Mouse (Mus musculus) C2C12 (cell line): ENCODE measurements around the gene Golga7b. TPM values are rescaled to one million over a fixed set of nuclear protein-coding genes. Genes with fewer than 3 reads are reported as not detected.

ENCODE experiments used
- H3K27me3 ChIP-seq: one replicate; pipeline ENCODE4 v1.6.1; 2011; ENCODE audit not compliant: control insufficient read depth, insufficient read depth, insufficient read length
- H3K36me3 ChIP-seq: one replicate; pipeline ENCODE4 v1.6.1; 2011; ENCODE audit not compliant: control insufficient read depth, insufficient read depth
- H3K4me3 ChIP-seq: one replicate; pipeline ENCODE4 v1.5.1; 2011; ENCODE audit warnings: mild to moderate bottlenecking, control low read depth; ENCODE audit not compliant: poor library complexity, insufficient read depth, severe bottlenecking
- H3K79me2 ChIP-seq: one replicate; pipeline ENCODE4 v1.6.1; 2011; ENCODE audit not compliant: control insufficient read depth, insufficient read depth
- H3K79me3 ChIP-seq: one replicate; pipeline ENCODE4 v1.6.1; 2011; ENCODE audit warnings: low read depth, control low read depth
- H3ac ChIP-seq: one replicate; pipeline ENCODE3; 2011; ENCODE audit warnings: low read depth; ENCODE audit not compliant: control insufficient read depth, insufficient read length
- CEBPB ChIP-seq: IDR thresholded peaks from one replicate; pipeline ENCODE4 v1.6.1; 2011; ENCODE audit warnings: low read depth, mild to moderate bottlenecking, control low read depth, moderate library complexity
- CTCF ChIP-seq: IDR thresholded peaks from one replicate; pipeline ENCODE4 v1.5.1; 2011; ENCODE audit not compliant: control insufficient read depth, insufficient read depth, insufficient read length
- FOSL1 ChIP-seq: IDR thresholded peaks from one replicate; pipeline ENCODE4 v1.8.0; 2011; ENCODE audit warnings: mild to moderate bottlenecking, low read length; ENCODE audit not compliant: poor library complexity, insufficient read depth, severe bottlenecking
- MAX ChIP-seq: IDR thresholded peaks from one replicate; pipeline ENCODE4 v1.6.1; 2011; ENCODE audit warnings: mild to moderate bottlenecking, control low read depth
- MYOD1 ChIP-seq: IDR thresholded peaks from one replicate; pipeline ENCODE4 v1.6.1; 2011; ENCODE audit warnings: low read depth; ENCODE audit not compliant: control insufficient read depth, insufficient read length
- MYOG ChIP-seq: IDR thresholded peaks from one replicate; pipeline ENCODE4 v1.6.1; 2011; ENCODE audit not compliant: control insufficient read depth, insufficient read length; ENCODE audit errors: extremely low read depth
- USF1 ChIP-seq: IDR thresholded peaks from one replicate; pipeline ENCODE4 v1.6.1; 2011; ENCODE audit warnings: low read depth, mild to moderate bottlenecking, control low read depth, moderate library complexity
- polyA plus RNA-seq: library from polyadenylated mRNA; unstranded; fragments of >200 nt; fragmentation: generic; extraction: Trizol; gene quantifications from one replicate; pipeline ENCODE4 v1.2.1, GENCODE M21; 2012; ENCODE audit warnings: missing spikeins

Gene Golga7b
- polyA plus RNA-seq, 1 experiment = 0.04 TPM

DNA sequence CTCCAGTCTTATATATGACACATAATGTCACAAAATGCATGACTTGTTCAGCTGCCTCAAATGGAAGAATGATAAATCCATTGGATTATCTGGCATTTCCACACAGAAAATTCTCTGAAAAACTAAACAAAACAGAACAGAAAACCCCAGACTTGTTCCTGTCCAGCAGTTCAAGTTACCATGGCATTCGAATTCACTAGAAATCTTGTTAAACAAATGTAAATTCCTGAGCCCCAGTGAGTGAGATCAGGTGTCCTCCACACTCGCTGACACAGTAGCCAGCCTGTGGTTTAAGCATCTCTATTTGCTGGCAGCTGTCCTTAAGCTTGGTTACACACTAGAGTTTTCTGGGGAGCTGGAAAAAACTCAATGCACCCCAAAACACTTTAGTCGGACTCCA lies 16.1 kb downstream of the Golga7b start:
- no peak for TF ChIP-seq USF1
- H3K79me3 ChIP-seq = no peaks in the 10 kb centered on the region
- no peaks in the 10 kb centered on the region for H3K27me3 ChIP-seq
- H3ac ChIP-seq = no peak overlapping the region
- no peak overlapping the region for H3K4me3 ChIP-seq
- no peaks in the 10 kb centered on the region for H3K36me3 ChIP-seq
- no peaks in the 10 kb centered on the region for H3K79me2 ChIP-seq

DNA sequence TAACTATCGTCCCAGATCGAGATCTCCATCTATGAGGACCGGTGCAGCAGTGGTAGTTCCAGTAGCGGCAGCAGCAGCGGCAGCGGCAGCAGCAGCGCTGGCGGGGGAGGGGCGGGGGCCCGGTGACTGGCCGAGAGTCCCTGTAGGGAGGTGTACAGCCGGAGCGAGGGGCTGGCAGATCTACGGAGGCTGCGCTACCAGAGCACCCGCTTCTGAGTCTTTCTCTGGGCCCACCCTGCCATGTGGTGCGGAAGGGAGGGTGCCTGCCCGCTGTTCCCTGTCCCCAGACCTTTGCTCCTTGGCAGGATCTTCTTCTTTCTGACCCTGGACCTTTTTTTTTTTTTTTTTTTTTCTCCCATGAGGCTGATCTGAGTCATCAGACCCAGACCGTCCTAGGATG lies 21.0 kb downstream of the Golga7b start:
- Histone ChIP-seq H3K36me3 (no peaks in the 10 kb centered on the region), H3ac (peak overlapping the region; percentile 57), H3K79me2 (no peaks in the 10 kb centered on the region), H3K79me3 (no peaks in the 10 kb centered on the region), H3K4me3 (no peak overlapping the region), H3K27me3 (peaks cover 3% of the 10 kb centered on the region)
- TF ChIP-seq FOSL1 (peak; percentile 31), MYOD1 (no peak)

DNA sequence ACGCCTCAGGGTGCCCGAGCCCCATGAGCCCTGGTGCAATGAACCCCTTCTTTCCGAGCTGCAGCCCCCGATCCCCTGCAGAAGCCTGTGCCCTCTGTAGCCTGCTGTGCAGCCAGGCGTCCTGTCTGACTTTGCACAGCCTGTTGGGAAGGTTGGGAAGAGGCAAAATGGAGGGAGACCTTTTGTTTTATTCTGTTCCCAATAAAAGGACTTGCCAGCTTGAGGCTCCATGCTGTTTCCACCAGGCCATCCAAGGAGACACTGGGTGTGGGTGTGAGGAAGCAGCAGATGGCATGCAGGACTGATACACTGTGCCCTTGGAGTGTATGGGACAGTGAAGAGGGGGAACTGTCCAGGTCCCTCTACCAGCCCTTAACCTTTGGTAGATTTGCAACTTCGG lies 22.7 kb downstream of the Golga7b start:
- TF ChIP-seq MYOD1 (no peak), MAX (no peak), CTCF (no peak), FOSL1 (no peak), MYOG (no peak)
- H3K79me3 ChIP-seq = no peaks in the 10 kb centered on the region
- H3K79me2 ChIP-seq = no peaks in the 10 kb centered on the region
- H3K4me3 ChIP-seq = no peak overlapping the region
- no peak overlapping the region for H3ac ChIP-seq
- no peaks in the 10 kb centered on the region for H3K36me3 ChIP-seq
- H3K27me3 ChIP-seq = peaks cover 9% of the 10 kb centered on the region

DNA sequence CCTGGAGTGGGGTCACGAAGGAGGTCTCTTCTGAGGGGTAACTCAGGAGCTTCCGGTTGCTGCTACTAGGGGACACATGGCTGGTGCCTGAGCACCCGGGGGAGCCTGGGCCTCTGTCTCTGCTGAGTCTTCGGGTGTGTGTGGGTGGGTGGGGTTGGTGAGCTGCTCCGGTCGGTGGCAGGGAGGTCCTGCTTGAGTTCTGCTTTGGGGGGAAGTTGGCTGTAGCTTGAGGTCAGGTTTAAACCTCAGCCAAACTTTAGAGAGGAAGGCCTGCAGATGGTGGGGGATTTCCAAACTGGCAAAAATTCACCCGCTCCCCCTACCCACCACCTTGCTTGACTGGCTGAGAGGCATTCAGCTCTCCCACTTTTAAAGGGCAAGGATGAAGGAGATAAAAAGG lies 23.8 kb downstream of the Golga7b start:
- H3K27me3 ChIP-seq = peaks cover 20% of the 10 kb centered on the region
- no peaks in the 10 kb centered on the region for H3K79me3 ChIP-seq
- no peaks in the 10 kb centered on the region for H3K79me2 ChIP-seq
- H3K36me3 ChIP-seq = no peaks in the 10 kb centered on the region
- TF ChIP-seq CTCF (no peak), MAX (no peak), CEBPB (no peak), MYOD1 (no peak), MYOG (no peak)
- no peak overlapping the region for H3ac ChIP-seq
- no peak overlapping the region for H3K4me3 ChIP-seq

DNA sequence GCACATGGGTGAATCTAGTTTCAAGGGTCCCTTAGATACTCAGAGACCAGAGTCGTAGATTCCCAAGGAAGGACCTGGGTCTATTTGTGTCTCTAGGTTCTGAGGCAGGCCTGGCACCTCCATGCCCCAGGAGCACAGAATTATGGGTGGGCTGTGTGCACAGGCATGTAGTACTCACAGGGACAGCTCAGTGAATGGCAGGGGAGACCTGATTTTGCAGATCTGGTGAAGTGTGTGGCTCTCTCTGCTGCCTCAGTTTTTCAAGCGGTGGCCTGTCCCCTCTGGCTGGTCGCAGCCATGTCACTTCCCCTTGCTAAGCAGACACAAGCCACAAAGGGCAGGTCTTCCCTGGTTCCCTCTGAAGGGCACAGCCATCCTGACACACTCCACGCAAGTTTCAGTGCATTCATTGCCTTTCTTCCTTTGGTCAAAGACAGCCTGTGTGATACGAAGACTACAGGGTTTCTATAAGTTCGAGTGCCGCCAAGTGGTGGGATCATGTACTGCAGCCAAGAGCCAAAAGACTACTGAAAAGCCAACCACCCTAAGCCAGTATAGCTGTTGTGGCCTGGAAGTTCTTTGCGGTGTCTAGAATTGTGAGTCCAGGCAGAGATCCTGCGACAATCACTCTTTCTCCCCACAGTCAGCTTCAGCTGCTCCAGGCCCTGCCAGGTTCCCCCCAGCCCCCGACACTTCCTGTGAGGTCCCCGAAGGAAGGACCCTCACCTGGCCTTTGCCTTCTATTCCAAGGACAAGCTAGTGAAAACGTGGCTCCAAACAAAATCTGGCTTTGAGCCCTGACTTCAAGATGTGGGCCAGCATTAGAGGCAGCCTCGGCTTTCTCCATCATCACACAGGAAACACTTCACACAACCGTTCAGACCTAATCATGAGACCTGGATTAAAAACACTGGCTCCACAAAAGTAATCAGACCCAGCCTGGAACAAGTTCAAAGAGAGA lies 24.9 kb downstream of the Golga7b start:
- Histone ChIP-seq H3K36me3 (no peaks in the 10 kb centered on the region), H3ac (no peak overlapping the region), H3K27me3 (peaks cover 31% of the 10 kb centered on the region), H3K4me3 (no peak overlapping the region), H3K79me2 (no peaks in the 10 kb centered on the region), H3K79me3 (no peaks in the 10 kb centered on the region)
- peak; percentile 67 for TF ChIP-seq CTCF
- no peak for TF ChIP-seq FOSL1

DNA sequence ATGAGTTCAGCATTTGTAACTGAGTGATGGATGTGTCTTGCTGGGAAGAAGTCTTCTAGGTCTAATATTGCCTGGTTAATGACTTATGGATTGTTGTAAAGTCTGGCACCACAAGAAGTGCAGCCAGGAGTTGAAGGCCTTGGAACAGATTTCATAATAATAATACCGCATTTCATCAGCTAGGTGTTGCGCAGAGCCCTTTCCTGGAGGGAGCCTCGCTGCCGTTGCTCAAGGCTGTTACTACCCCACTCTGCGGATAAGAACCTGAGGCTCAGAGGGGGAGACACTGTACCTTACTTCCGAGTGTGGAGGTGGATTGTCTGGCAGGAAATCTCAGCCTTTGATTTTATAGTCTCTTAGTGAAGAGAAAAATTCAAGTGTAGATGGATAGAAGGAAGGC lies 29.9 kb downstream of the Golga7b start:
- H3K79me3 ChIP-seq = no peaks in the 10 kb centered on the region
- no peaks in the 10 kb centered on the region for H3K36me3 ChIP-seq
- H3K4me3 ChIP-seq = no peak overlapping the region
- no peak overlapping the region for H3ac ChIP-seq
- no peaks in the 10 kb centered on the region for H3K79me2 ChIP-seq
- peaks cover 75% of the 10 kb centered on the region for H3K27me3 ChIP-seq
- no peak for TF ChIP-seq MAX
- TF ChIP-seq FOSL1 = no peak
- TF ChIP-seq MYOG = no peak
- TF ChIP-seq USF1 = no peak
- no peak for TF ChIP-seq CTCF
- no peak for TF ChIP-seq MYOD1
- no peak for TF ChIP-seq CEBPB

DNA sequence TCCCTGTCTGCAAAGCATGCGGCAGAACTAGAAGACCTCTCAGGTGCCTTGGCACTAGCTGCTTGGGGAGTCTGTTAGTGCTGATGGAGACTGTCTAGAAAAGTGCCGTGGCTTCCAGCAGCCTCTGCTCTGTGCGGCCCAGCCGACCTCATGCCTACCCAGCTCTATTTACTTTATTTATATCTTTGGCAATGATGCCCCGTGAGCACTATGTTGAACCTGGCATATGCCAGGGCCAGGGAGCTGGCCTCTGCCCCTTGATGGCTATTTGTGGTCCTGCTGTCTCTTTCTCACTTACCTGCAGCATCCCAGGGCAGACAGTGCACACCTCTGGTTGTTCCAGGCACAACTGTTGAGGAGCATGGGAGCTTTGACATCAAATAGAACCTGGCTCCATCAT lies 31.1 kb downstream of the Golga7b start:
- no peak for TF ChIP-seq USF1
- TF ChIP-seq CTCF = no peak
- no peak for TF ChIP-seq MAX
- no peak for TF ChIP-seq FOSL1
- TF ChIP-seq MYOD1 = no peak
- TF ChIP-seq CEBPB = no peak
- TF ChIP-seq MYOG = no peak
- Histone ChIP-seq H3ac (no peak overlapping the region), H3K79me3 (no peaks in the 10 kb centered on the region), H3K4me3 (no peak overlapping the region), H3K27me3 (peaks cover 82% of the 10 kb centered on the region), H3K36me3 (no peaks in the 10 kb centered on the region), H3K79me2 (no peaks in the 10 kb centered on the region)
